Mouse (Mus musculus): Measurements from ENCODE around the gene Wasl.

DNA sequence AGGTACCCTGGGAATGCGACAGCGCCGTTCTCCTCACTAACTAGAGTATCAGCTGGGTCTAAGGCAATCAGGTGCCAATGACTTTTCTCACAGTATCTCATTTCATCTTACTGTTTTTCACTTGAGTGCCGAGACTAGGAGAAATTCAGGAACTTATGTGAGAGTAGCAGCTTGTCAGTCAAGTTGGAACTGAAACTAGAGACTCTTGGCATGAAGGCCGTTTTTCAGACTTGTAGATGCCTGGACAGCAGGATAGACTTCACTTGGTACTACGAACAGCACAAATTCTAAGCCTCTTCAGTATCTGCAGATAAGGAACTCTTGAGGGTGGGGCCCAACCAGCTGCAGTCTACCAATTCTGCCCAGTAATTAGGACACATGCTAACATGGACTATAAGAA lies 64.7 kb downstream of the Wasl start:
- no peak for TF ChIP-seq CTCF (IDR thresholded peaks at IDR 0.05; ENCODE audit: borderline replicate concordance, extremely low read depth, insufficient read depth, insufficient read length)
- TF ChIP-seq POLR2A (IDR thresholded peaks at IDR 0.05; ENCODE audit: borderline replicate concordance, extremely low read depth, insufficient read depth, insufficient read length, poor library complexity, severe bottlenecking), result no peak
